Mouse (Mus musculus) T-helper 1 cell (primary cell): ENCODE measurements around the gene Ppp4r4.
"Not testable (repeated sequence)": the region's sequence is repeated elsewhere in the genome, so short reads cannot be mapped to it uniquely, and the experiment has no call there.

ENCODE experiments used
- in situ Hi-C: fragments of 300-600 bp; cut with MboI, MseI; formaldehyde crosslinking; loops from one replicate; pipeline ENCODE4 v1.15.1; 2025; ENCODE audit warnings: high pct_unique_total_duplicates

Ppp4r4 gene

DNA sequence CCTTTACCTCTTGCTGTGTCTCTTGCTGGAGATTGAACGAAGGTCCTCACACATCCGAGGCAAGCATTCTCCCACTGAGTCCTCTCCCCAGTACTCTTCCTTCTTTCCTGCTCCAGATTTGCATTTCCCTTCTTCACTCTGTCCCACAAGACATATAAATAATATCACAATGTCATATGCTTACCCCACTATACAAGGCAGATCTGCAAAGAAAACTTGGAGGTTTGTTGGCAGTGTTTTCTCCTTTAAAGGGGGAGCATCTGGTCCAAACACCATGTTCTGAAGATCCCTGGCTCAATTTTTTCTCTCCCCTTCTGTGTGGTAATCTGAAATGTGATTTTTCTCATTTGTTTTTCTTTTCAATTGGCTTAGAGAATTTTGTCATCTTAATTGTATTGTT is 102.3 kb downstream of the Ppp4r4 start:
- in situ Hi-C loops: no loop called here

DNA sequence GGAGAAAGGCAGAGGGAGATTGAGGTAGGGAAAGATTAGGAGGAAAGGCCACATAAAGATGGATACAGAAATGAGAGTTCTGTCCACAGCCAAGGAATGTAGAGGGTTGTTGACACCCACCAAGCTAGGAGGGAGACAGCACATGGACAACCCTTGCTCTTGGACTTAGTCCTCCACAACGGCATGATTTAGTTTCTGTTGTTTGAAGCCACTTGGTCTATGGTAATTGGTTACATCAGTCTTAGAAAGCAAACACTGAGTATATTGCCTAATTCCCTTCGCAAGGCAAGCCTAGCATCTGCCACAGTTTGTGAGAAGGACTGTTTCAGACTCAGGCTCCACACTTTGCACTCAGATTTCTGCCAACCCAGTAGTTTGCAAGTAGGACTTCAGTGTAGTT is 103.8 kb downstream of the Ppp4r4 start:
- in situ Hi-C loops: loop anchor here (5.0 kb wide), 1 partner anchor 74 kb away; no protein-coding TSS in a partner anchor

GRCm38 (mm10) chr12:103643336-103643735 is 111.3 kb downstream of the Ppp4r4 start:
- in situ Hi-C loops: no loop called here

GRCm38 (mm10) chr12:103643818-103644217 is 111.7 kb downstream of the Ppp4r4 start:
- in situ Hi-C loops: no loop called here

DNA sequence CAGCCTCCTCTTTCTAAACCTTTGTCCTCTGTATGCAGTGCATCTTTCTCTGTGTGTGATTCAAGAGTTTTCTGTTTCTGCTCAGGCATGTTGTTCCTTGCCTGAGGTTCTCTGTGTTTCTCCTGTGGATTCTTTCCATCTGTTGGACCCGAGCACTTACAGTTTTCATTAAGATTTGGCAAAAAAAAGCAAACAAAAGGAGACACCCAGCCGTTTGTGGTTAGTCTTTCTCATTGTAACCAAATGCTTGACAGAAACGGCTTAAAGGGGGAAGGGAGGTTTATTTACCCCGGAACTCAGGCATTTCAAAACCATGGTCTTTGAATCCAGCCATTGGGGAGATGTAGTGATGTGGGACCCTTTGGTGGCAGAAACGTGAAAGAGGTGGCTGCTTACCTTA is 112.5 kb downstream of the Ppp4r4 start:
- in situ Hi-C loops: no loop called here

DNA sequence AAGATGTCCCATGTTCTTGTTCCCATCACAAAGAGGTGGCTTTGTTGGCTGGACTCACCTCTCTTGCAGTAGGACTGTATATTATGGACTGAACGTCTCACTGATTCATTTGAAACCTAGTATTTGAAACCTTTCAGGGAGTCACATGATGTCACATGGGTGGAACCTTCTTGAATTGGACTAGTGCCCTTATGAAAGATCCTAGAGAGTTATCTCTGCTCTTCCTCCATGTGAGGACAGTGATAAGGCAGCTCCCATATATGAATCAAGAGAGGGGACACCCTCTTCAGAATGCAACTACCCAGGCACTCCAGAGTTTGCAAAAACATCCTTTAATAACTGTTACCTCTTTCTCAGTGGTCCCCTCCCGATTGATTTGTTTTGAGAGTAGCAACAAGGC is 114.2 kb downstream of the Ppp4r4 start:
- in situ Hi-C loops: no loop called here

DNA sequence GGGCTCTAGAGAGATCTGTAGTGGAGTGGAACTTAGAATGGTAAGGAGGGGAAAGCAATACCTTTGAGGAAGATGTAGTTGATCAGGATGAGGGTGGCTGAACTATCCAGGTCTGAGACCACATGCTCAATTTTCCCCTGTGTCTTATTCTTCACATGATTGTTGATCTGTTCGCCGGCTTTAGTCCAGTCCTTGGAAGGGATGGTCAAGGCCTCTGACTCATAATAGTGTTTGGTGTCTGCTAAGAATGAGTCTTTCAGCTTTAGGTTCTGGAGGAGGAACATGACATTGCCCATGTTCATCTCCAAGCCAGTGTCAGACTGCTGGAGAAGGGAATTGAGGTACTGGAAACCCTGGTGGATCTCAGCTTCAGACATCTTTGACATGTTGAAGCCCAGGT is 121.8 kb downstream of the Ppp4r4 start:
- in situ Hi-C loops: no loop called here

GRCm38 (mm10) chr12:103655123-103656044 is 123.3 kb downstream of the Ppp4r4 start:
- in situ Hi-C loops: no loop called here

GRCm38 (mm10) chr12:103656848-103657626 is 125.0 kb downstream of the Ppp4r4 start, which contains the start of gene Serpina6:
Serpina6 (minus strand) TSS chr12:103657212.
- in situ Hi-C loops: no loop called here

DNA sequence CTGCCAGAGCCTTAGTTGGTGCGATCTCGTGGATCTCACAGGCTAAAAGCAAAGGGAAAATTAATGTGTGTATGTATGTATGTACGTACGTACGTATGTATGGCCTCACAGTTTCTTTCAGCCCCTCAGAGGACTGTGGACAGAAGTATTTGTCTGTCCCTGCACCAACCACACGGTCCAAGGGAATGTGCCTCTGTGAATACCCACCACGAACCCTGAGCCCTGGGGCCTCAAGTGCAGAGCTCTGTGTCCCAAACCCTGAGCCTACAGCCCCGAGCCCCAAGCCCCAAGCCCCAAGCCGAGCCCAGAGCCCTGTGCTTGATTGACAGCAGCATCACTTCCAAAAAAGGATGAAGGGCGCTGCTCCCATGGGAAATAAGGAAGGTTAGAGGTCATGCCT is 125.9 kb downstream of the Ppp4r4 start:
- in situ Hi-C loops: no loop called here

DNA sequence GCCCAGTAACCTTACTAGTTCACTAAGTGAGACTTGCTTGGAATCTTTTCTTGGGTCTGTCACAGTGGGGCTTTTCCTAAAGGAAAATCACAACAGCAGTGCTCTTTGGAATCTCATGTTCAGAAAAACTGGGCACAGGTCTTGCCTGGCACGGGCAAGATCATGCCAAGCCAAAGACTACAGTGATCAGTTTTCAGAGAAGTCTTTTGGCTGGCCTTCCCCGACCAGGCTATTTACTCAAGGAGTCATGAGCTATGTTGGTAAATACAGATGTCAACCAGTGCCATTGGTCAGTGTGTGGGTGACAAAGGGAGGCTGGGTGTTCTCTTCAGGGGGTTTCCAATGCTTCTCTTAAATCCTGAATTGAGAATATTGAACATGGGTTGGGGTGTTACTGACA is 127.1 kb downstream of the Ppp4r4 start:
- in situ Hi-C loops: no loop called here

DNA sequence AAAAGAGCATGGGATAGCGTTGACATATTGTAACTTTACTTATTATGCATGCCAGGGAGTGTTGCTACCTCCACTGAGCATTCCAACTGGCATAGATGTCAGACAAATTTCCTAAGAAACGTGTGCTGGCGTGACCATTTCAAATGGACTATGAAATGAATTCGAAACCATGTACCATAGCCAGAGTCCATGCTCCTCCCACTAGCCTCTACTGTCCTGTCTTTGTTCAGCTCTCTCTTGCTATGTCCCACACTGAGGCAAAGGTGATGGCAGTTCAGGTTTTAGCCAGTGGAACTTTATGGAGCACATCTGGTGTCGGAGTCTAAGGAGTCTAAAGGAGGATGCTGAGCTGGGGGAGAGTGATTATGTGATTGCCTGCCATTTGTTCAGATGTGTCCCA is 128.0 kb downstream of the Ppp4r4 start:
- in situ Hi-C loops: no loop called here

GRCm38 (mm10) chr12:103662053-103662452 is 130.0 kb downstream of the Ppp4r4 start:
- in situ Hi-C loops: not testable (repeated sequence)
